Mouse (Mus musculus) small intestine, adult 2 months (tissue): ENCODE measurements around the gene Slc30a7. TPM values are rescaled to one million over a fixed set of nuclear protein-coding genes. Genes with fewer than 3 reads are reported as not detected.
A peak's percentile ranks its signal among the peaks of the same experiment; 100 is the strongest.

Source experiments
- H3K27ac ChIP-seq: fragments of 200-500 bp; 2 replicates; pipeline ENCODE4 v1.5.1; 2012; ENCODE audit warnings: low read depth, low read length, control low read depth, inconsistent platforms; ENCODE audit not compliant: insufficient read depth
- H3K27me3 ChIP-seq: fragments of 200-500 bp; 2 replicates; pipeline ENCODE4 v1.6.1; 2012; ENCODE audit warnings: mild to moderate bottlenecking, moderate library complexity, low read length, inconsistent platforms; ENCODE audit not compliant: control insufficient read depth, insufficient read depth
- H3K36me3 ChIP-seq: fragments of 200-500 bp; 2 replicates; pipeline ENCODE4 v1.6.1; 2012; ENCODE audit warnings: mild to moderate bottlenecking, low read length, control low read depth, inconsistent platforms; ENCODE audit not compliant: control insufficient read depth, insufficient read depth
- H3K4me1 ChIP-seq: fragments of 200-500 bp; 2 replicates; pipeline ENCODE4 v1.6.1; 2012; ENCODE audit warnings: low read length, inconsistent platforms, mixed read lengths; ENCODE audit not compliant: control insufficient read depth, insufficient read depth, insufficient read length
- H3K4me3 ChIP-seq: fragments of 200-500 bp; 2 replicates; pipeline ENCODE4 v1.5.1; 2012; ENCODE audit warnings: low read depth, mild to moderate bottlenecking, control low read depth, inconsistent platforms, low read length, moderate library complexity
- CTCF ChIP-seq: fragments of 200-500 bp; IDR thresholded peaks from 2 replicates; pipeline ENCODE4 v1.5.1; 2012; ENCODE audit warnings: low read depth, mild to moderate bottlenecking, control low read depth, inconsistent platforms, low read length, moderate library complexity, mixed read lengths; ENCODE audit not compliant: insufficient replicate concordance, insufficient read length; ENCODE audit errors: extremely low read depth
- POLR2A ChIP-seq: fragments of 200-500 bp; IDR thresholded peaks from 2 replicates; pipeline ENCODE4 v1.6.1; 2012; ENCODE audit warnings: low read depth, mild to moderate bottlenecking, control low read depth, inconsistent platforms, low read length, moderate library complexity
- WGBS: fragments of 180-500 bp; shearing (Covaris S2); methylation state at CpG from one replicate; pipeline ENCODE4 v1.1.7; 2018; 5-methylcytosine and 5-hydroxymethylcytosine counted together
- polyA plus RNA-seq: library from polyadenylated mRNA; depleted of rRNA; stranded (reverse); fragments of >200 nt; gene quantifications from 2 replicates; pipeline ENCODE4 v1.2.3, GENCODE M21; 2012

Gene Slc30a7
- polyA plus RNA-seq, 1 experiment, result 7.8 TPM

GRCm38 (mm10) chr3:116016116-116016515, 8.9 kb upstream of the Slc30a7 start:
- Histone ChIP-seq H3K27ac (no peak overlapping the region), H3K4me3 (no peak overlapping the region), H3K27me3 (no peaks in the 10 kb centered on the region), H3K4me1 (no peaks in the 10 kb centered on the region), H3K36me3 (0 out of 2 replicates have a peak, but pooled peaks cover 1% of the 10 kb centered on the region)
- WGBS, result 91% methylated on average over 13 of the region's 13 CpGs
- TF ChIP-seq POLR2A (no peak), CTCF (no peak)

- TF ChIP-seq CTCF (no peak), POLR2A (no peak)
- Histone ChIP-seq H3K36me3 (0 out of 2 replicates have a peak, but pooled peaks cover 1% of the 10 kb centered on the region), H3K27ac (no peak overlapping the region), H3K4me1 (no peaks in the 10 kb centered on the region), H3K4me3 (no peak overlapping the region), H3K27me3 (no peaks in the 10 kb centered on the region)
- 95% methylated on average over 6 of the region's 6 CpGs for WGBS
Measured at GRCm38 (mm10) chr3:116014901-116015300, 7.7 kb upstream of the Slc30a7 start.

- Histone ChIP-seq H3K4me1 (peaks cover 2% of the 10 kb centered on the region; the same call in 1 of the 2 replicates), H3K36me3 (peaks cover 1% of the 10 kb centered on the region; the same call in 1 of the 2 replicates), H3K27ac (no peak overlapping the region), H3K27me3 (no peaks in the 10 kb centered on the region), H3K4me3 (no peak overlapping the region)
- WGBS, result 91% methylated on average over 17 of the region's 17 CpGs
- TF ChIP-seq POLR2A, result no peak
- TF ChIP-seq CTCF, result no peak
Measured at GRCm38 (mm10) chr3:116009622-116010344, 2.6 kb upstream of the Slc30a7 start.

GRCm38 (mm10) chr3:116007941-116008440, 785 bp upstream of the Slc30a7 start:
- H3K36me3 ChIP-seq, result peaks cover 6% of the 10 kb centered on the region; the same call in 1 of the 2 replicates
- peaks cover 2% of the 10 kb centered on the region; the same call in 1 of the 2 replicates for H3K4me1 ChIP-seq
- WGBS, result 0% methylated on average over 12 of the region's 12 CpGs
- peak overlapping the region; percentile 65 for H3K27ac ChIP-seq
- TF ChIP-seq POLR2A (0 out of 2 replicates have a peak, but pooled peaks have one; percentile 15), CTCF (no peak)
- H3K4me3 ChIP-seq, result peak overlapping the region; percentile 72
- no peaks in the 10 kb centered on the region for H3K27me3 ChIP-seq

GRCm38 (mm10) chr3:116006284-116006977, 775 bp downstream of the Slc30a7 start:
- 2% methylated on average over 12 of the region's 12 CpGs for WGBS
- H3K27ac ChIP-seq, result peak overlapping the region; percentile 75
- H3K27me3 ChIP-seq, result no peaks in the 10 kb centered on the region
- peak overlapping the region; percentile 72 for H3K4me3 ChIP-seq
- peaks cover 4% of the 10 kb centered on the region; the same call in 1 of the 2 replicates for H3K36me3 ChIP-seq
- TF ChIP-seq CTCF (no peak), POLR2A (no peak)
- H3K4me1 ChIP-seq, result peaks cover 2% of the 10 kb centered on the region; the same call in 1 of the 2 replicates

- Histone ChIP-seq H3K4me3 (no peak overlapping the region), H3K36me3 (peaks cover 21% of the 10 kb centered on the region), H3K27me3 (no peaks in the 10 kb centered on the region), H3K27ac (no peak overlapping the region), H3K4me1 (peaks cover 4% of the 10 kb centered on the region; the same call in 1 of the 2 replicates)
- TF ChIP-seq POLR2A (no peak), CTCF (no peak)
- 85% methylated on average over 5 of the region's 5 CpGs for WGBS
Measured at GRCm38 (mm10) chr3:115996929-115997328, 10.3 kb downstream of the Slc30a7 start.

GRCm38 (mm10) chr3:115993025-115993424, 14.2 kb downstream of the Slc30a7 start:
- WGBS, result 42% methylated on average over 10 of the region's 10 CpGs
- Histone ChIP-seq H3K4me3 (no peak overlapping the region), H3K4me1 (peaks cover 6% of the 10 kb centered on the region; the same call in 1 of the 2 replicates), H3K27ac (no peak overlapping the region), H3K36me3 (peaks cover 16% of the 10 kb centered on the region), H3K27me3 (no peaks in the 10 kb centered on the region)
- TF ChIP-seq CTCF (no peak), POLR2A (no peak)
